Mouse (Mus musculus) liver, adult (tissue): ENCODE results near the gene Ptgis.

Experiments
- GATA4 ChIP-seq: IDR thresholded peaks from 2 replicates; pipeline ENCODE4 v1.6.1; 2014; ENCODE audit warnings: mild to moderate bottlenecking, low read length; ENCODE audit not compliant: insufficient replicate concordance

Ptgis gene

GRCm38 (mm10) chr2:167267531-167268410 lies 27.4 kb upstream of the Ptgis start:
- no peak for TF ChIP-seq GATA4

- no peak for TF ChIP-seq GATA4
Observed at GRCm38 (mm10) chr2:167266231-167266630, 25.8 kb upstream of the Ptgis start.

GRCm38 (mm10) chr2:167265806-167266205 lies 25.4 kb upstream of the Ptgis start:
- no peak for TF ChIP-seq GATA4

GRCm38 (mm10) chr2:167265021-167265420 lies 24.6 kb upstream of the Ptgis start:
- no peak for TF ChIP-seq GATA4

GRCm38 (mm10) chr2:167263931-167264330 lies 23.5 kb upstream of the Ptgis start:
- no peak for TF ChIP-seq GATA4

- TF ChIP-seq GATA4, result no peak
Observed at GRCm38 (mm10) chr2:167263040-167263810, 22.8 kb upstream of the Ptgis start.

- no peak for TF ChIP-seq GATA4
Observed at GRCm38 (mm10) chr2:167262433-167262832, 22.0 kb upstream of the Ptgis start.

GRCm38 (mm10) chr2:167261106-167261505 lies 20.7 kb upstream of the Ptgis start:
- no peak for TF ChIP-seq GATA4

- TF ChIP-seq GATA4, result no peak
Observed at GRCm38 (mm10) chr2:167257790-167258189, 17.4 kb upstream of the Ptgis start.

GRCm38 (mm10) chr2:167254808-167255207 lies 14.4 kb upstream of the Ptgis start:
- no peak for TF ChIP-seq GATA4

GRCm38 (mm10) chr2:167254185-167254584 lies 13.8 kb upstream of the Ptgis start:
- peak; percentile 87; the same call in 1 of the 2 replicates for TF ChIP-seq GATA4

GRCm38 (mm10) chr2:167253476-167253875 lies 13.1 kb upstream of the Ptgis start:
- TF ChIP-seq GATA4, result peak; percentile 48; the same call in 1 of the 2 replicates

GRCm38 (mm10) chr2:167252057-167252687 lies 11.8 kb upstream of the Ptgis start:
- no peak for TF ChIP-seq GATA4

GRCm38 (mm10) chr2:167250736-167251337 lies 10.4 kb upstream of the Ptgis start:
- no peak for TF ChIP-seq GATA4
